Mouse (Mus musculus) forebrain, embryonic 11.5 days (tissue): ENCODE measurements at regions not wholly inside any gene's neighbourhood (a gene's known extent, or its start where the extent isn't known, plus 50 kb on each side); places are given as distances from the start of the nearest gene placed in this dataset.

Experiments used
- ATAC-seq: fragments of 200-750 bp; cut with Nextera tagmentation; replicated peaks from 2 replicates; pipeline ENCODE4 v1.8.0; 2017; ENCODE audit warnings: moderate TSS enrichment; ENCODE audit not compliant: low FRiP score
- DNase-seq: peaks from one replicate; pipeline ENCODE4 v3.0.0-alpha.2; 2017; ENCODE audit warnings: low spot score
- H3K27ac ChIP-seq: fragments of 300-500 bp; sonication (generic); 2 replicates; pipeline ENCODE4 v1.5.1; 2014; ENCODE audit warnings: low read depth, low read length
- H3K27me3 ChIP-seq: fragments of 300-500 bp; sonication (generic); 2 replicates; pipeline ENCODE4 v1.6.1; 2014; ENCODE audit warnings: mild to moderate bottlenecking, low read length, mixed read lengths; ENCODE audit not compliant: control insufficient read depth, insufficient read depth
- H3K36me3 ChIP-seq: fragments of 300-500 bp; sonication (generic); 2 replicates; pipeline ENCODE4 v1.6.1; 2014; ENCODE audit warnings: mild to moderate bottlenecking, low read length, moderate library complexity, mixed read lengths; ENCODE audit not compliant: control insufficient read depth, insufficient read depth
- H3K4me1 ChIP-seq: fragments of 300-500 bp; sonication (generic); replicated peaks from 2 replicates; pipeline ENCODE4 v1.6.1; 2014; ENCODE audit warnings: low read length, mixed read lengths; ENCODE audit not compliant: control insufficient read depth, insufficient read depth
- H3K4me2 ChIP-seq: fragments of 300-500 bp; sonication (generic); 2 replicates; pipeline ENCODE4 v1.6.1; 2014; ENCODE audit warnings: low read depth, mild to moderate bottlenecking, low read length, moderate library complexity, mixed read lengths; ENCODE audit not compliant: severe bottlenecking
- H3K4me3 ChIP-seq: fragments of 300-500 bp; sonication (generic); 2 replicates; pipeline ENCODE4 v1.5.1; 2014; ENCODE audit warnings: low read depth, low read length
- H3K9ac ChIP-seq: fragments of 300-500 bp; sonication (generic); 2 replicates; pipeline ENCODE4 v1.6.1; 2014; ENCODE audit warnings: low read length
- H3K9me3 ChIP-seq: fragments of 300-500 bp; sonication (generic); 2 replicates; pipeline ENCODE4 v1.6.1; 2016; ENCODE audit warnings: low read length, mixed read lengths; ENCODE audit not compliant: control insufficient read depth
- WGBS: fragments of 180-500 bp; shearing (Covaris S2); extraction: QIAGEN DNeasy Blood & Tissue Kit; methylation state at CpG from one replicate; pipeline ENCODE4 v1.1.7; 2014; 5-methylcytosine and 5-hydroxymethylcytosine counted together

GRCm38 (mm10) chr11:63822847-63823246 lies 99.2 kb downstream of the Hs3st3b1 start:
- Histone ChIP-seq H3K4me2 (no peak overlapping the region), H3K4me3 (no peak overlapping the region), H3K36me3 (no peaks in the 10 kb centered on the region), H3K9ac (no peak overlapping the region), H3K9me3 (no peaks in the 10 kb centered on the region), H3K27me3 (no peaks in the 10 kb centered on the region), H3K27ac (no peak overlapping the region), H3K4me1 (no peaks in the 10 kb centered on the region)
- 82% methylated on average over 4 of the region's 4 CpGs for WGBS
- ATAC-seq (no peak), DNase-seq (no peak)

GRCm38 (mm10) chr11:63827271-63827762 lies 94.8 kb downstream of the Hs3st3b1 start:
- H3K4me3 ChIP-seq, result no peak overlapping the region
- no peaks in the 10 kb centered on the region for H3K36me3 ChIP-seq
- H3K27me3 ChIP-seq, result no peaks in the 10 kb centered on the region
- ATAC-seq (no peak), DNase-seq (no peak)
- no peak overlapping the region for H3K27ac ChIP-seq
- no peak overlapping the region for H3K9ac ChIP-seq
- H3K4me1 ChIP-seq, result no peaks in the 10 kb centered on the region
- 89% methylated on average over 6 of the region's 6 CpGs for WGBS
- H3K4me2 ChIP-seq, result no peak overlapping the region
- H3K9me3 ChIP-seq, result no peaks in the 10 kb centered on the region

- no peaks in the 10 kb centered on the region for H3K36me3 ChIP-seq
- DNase-seq (no peak), ATAC-seq (no peak)
- H3K9ac ChIP-seq, result no peak overlapping the region
- H3K27ac ChIP-seq, result no peak overlapping the region
- H3K4me1 ChIP-seq, result no peaks in the 10 kb centered on the region
- 92% methylated on average over 3 of the region's 3 CpGs for WGBS
- no peaks in the 10 kb centered on the region for H3K27me3 ChIP-seq
- no peak overlapping the region for H3K4me3 ChIP-seq
- no peak overlapping the region for H3K4me2 ChIP-seq
- H3K9me3 ChIP-seq, result no peaks in the 10 kb centered on the region
Observed at GRCm38 (mm10) chr11:63833480-63833879, 88.6 kb downstream of the Hs3st3b1 start.

- Histone ChIP-seq H3K36me3 (no peaks in the 10 kb centered on the region), H3K4me2 (no peak overlapping the region), H3K27ac (no peak overlapping the region), H3K9me3 (no peaks in the 10 kb centered on the region), H3K9ac (no peak overlapping the region), H3K4me3 (no peak overlapping the region), H3K4me1 (no peaks in the 10 kb centered on the region), H3K27me3 (no peaks in the 10 kb centered on the region)
- 91% methylated on average over 4 of the region's 4 CpGs for WGBS
- DNase-seq (no peak), ATAC-seq (no peak)
Observed at GRCm38 (mm10) chr11:63834140-63834539, 88.0 kb downstream of the Hs3st3b1 start.

- Histone ChIP-seq H3K4me2 (no peak overlapping the region), H3K36me3 (no peaks in the 10 kb centered on the region), H3K9me3 (no peaks in the 10 kb centered on the region), H3K9ac (no peak overlapping the region), H3K27me3 (no peaks in the 10 kb centered on the region), H3K4me3 (no peak overlapping the region), H3K4me1 (no peaks in the 10 kb centered on the region), H3K27ac (no peak overlapping the region)
- no peak for ATAC-seq
- 60% methylated on average over 7 of the region's 7 CpGs for WGBS
- no peak for DNase-seq
Observed at GRCm38 (mm10) chr11:63834631-63835030, 87.5 kb downstream of the Hs3st3b1 start.
